Mouse (Mus musculus) liver, embryonic 12.5 days (tissue): ENCODE data around the gene Hist1h2bq. TPM values are rescaled to one million over a fixed set of nuclear protein-coding genes. Genes with fewer than 3 reads are reported as not detected.
A peak's percentile ranks its signal among the peaks of the same experiment; 100 is the strongest.
"Not testable (repeated sequence)": the region's sequence is repeated elsewhere in the genome, so short reads cannot be mapped to it uniquely, and the experiment has no call there.

Experiments
- ATAC-seq: fragments of 200-750 bp; cut with Nextera tagmentation; 2 replicates; pipeline ENCODE4 v1.8.0; 2017; ENCODE audit warnings: moderate number of reproducible peaks, mild to moderate bottlenecking, moderate library complexity
- H3K27ac ChIP-seq: fragments of 300-500 bp; sonication (generic); 2 replicates; pipeline ENCODE4 v1.5.1; 2016; ENCODE audit warnings: mild to moderate bottlenecking
- H3K27me3 ChIP-seq: fragments of 300-500 bp; sonication (generic); replicated peaks from 2 replicates; pipeline ENCODE4 v1.6.1; 2016; ENCODE audit warnings: mild to moderate bottlenecking, moderate library complexity
- H3K36me3 ChIP-seq: fragments of 300-500 bp; sonication (generic); 2 replicates; pipeline ENCODE4 v1.6.1; 2016; ENCODE audit warnings: mild to moderate bottlenecking, moderate library complexity
- H3K4me1 ChIP-seq: fragments of 300-500 bp; sonication (generic); 2 replicates; pipeline ENCODE4 v1.6.1; 2016
- H3K4me2 ChIP-seq: fragments of 300-500 bp; sonication (generic); 2 replicates; pipeline ENCODE4 v1.6.1; 2016; ENCODE audit warnings: mild to moderate bottlenecking, moderate library complexity
- H3K4me3 ChIP-seq: fragments of 300-500 bp; sonication (generic); 2 replicates; pipeline ENCODE4 v1.5.1; 2016; ENCODE audit warnings: mild to moderate bottlenecking, moderate library complexity
- H3K9ac ChIP-seq: fragments of 300-500 bp; sonication (generic); 2 replicates; pipeline ENCODE4 v1.6.1; 2016; ENCODE audit warnings: mild to moderate bottlenecking, moderate library complexity
- H3K9me3 ChIP-seq: fragments of 300-500 bp; sonication (generic); replicated peaks from 2 replicates; pipeline ENCODE4 v1.6.1; 2016; ENCODE audit warnings: mild to moderate bottlenecking, moderate library complexity
- WGBS: fragments of 180-500 bp; shearing (Covaris S2); methylation state at CpG from one replicate; pipeline ENCODE4 v1.1.7; 2016; ENCODE audit not compliant: insufficient replicate concordance; 5-methylcytosine and 5-hydroxymethylcytosine counted together
- polyA plus RNA-seq: library from polyadenylated mRNA; unstranded; fragments of >200 nt; fragmentation: Nextera tagmentation; extraction: Ambion mirVana; gene quantifications from 2 replicates; pipeline ENCODE4 v1.2.1, GENCODE M21; 2016

The Hist1h2bq gene
- polyA plus RNA-seq, result 24.4 and 26.2 TPM in 2 replicates

DNA sequence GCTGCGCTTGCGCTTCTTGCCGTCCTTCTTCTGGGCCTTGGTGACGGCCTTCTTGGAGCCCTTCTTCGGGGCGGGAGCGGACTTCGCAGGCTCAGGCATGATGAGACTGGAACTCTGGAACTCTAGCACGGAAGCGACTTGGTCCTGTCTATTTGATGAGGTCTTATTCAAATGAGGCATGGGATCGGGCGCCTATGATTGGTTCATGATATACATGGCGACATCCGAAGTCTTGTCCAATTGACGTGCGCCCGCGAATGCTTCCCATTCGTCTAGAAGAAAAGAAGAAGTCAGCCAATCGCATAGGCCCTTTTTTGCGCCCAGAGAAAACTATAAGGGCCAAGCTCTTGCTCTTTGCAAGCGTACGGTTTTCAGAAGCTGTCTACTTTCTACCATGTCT, at the start of gene Hist1h2bq, which contains the start of gene Hist1h2ao:
Gene Hist1h2bq (minus strand): TSS at position 125 of the 400 bp plus-strand sequence.
Gene Hist1h2ao (plus strand): TSS at position 393 of the 400 bp plus-strand sequence.
- H3K9me3 ChIP-seq, H3K4me1 ChIP-seq, H3K27ac ChIP-seq, H3K36me3 ChIP-seq, H3K4me3 ChIP-seq, H3K4me2 ChIP-seq, H3K9ac ChIP-seq, H3K27me3 ChIP-seq: not testable (repeated sequence)
- WGBS, result no CpG with 5 or more reads among the region's 23 CpGs
- ATAC-seq, result peak; percentile 89

DNA sequence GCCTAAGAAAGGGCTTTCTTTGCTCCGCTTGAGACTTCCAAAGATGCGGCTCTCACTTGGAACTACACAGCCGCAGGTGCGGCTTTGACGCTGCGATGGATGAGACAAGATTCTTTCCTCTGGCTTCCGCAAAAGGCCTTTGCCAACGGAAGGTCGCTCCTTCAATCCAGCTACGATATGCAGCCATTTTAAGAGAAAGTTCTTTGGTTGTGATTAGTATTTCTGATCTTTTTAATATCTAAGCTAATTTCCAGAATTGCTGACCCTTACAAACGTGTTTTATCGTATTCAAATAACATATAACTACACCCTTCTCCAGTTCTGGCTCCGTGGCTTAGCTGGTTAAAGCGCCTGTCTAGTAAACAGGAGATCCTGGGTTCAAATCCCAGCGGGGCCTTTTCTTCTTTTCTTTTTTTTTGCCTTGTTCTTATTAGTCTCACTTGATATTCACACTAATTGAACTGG, 45.7 kb upstream of the Hist1h2bq start:
- 0 out of 2 replicates have a peak overlapping the region, but pooled peaks have one; percentile 52 for H3K27ac ChIP-seq
- ATAC-seq, result peak; percentile 59
- WGBS, result under 1% methylated on average over 15 of the region's 15 CpGs

DNA sequence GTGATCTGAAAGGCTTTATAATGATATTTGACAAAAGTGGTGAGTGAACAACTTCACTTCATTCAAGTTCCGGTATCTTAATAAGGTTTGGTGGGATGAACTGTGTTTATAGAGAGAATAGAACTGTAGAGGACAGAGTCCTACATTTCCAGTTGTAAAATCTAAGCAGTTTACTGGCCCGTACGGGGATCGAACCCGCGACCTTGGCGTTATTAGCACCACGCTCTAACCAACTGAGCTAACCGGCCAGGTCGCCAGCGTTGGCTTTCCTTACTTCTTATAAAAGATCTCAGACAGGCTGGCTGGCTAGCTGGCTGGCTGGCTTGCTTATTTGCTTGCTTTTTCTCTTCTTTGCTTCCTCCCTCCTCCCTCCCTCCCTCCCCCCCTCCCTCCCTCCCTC, 45.1 kb upstream of the Hist1h2bq start:
- Histone ChIP-seq H3K27me3 (no peaks in the 10 kb centered on the region), H3K36me3 (no peaks in the 10 kb centered on the region), H3K4me2 (peak overlapping the region; percentile 69), H3K4me3 (peak overlapping the region; percentile 68), H3K4me1 (peaks cover 3% of the 10 kb centered on the region; the same call in 1 of the 2 replicates), H3K27ac (no peak overlapping the region), H3K9ac (peak overlapping the region; percentile 65), H3K9me3 (no peaks in the 10 kb centered on the region)
- peak; percentile 92 for ATAC-seq
- WGBS, result under 1% methylated on average over 11 of the region's 11 CpGs

More for the DNA sequence above, 45.7 kb upstream of the Hist1h2bq start:
- Histone ChIP-seq H3K4me3 (peak overlapping the region; percentile 68), H3K9ac (peak overlapping the region; percentile 65), H3K4me2 (peak overlapping the region; percentile 69), H3K36me3 (no peaks in the 10 kb centered on the region), H3K27me3 (no peaks in the 10 kb centered on the region), H3K9me3 (no peaks in the 10 kb centered on the region), H3K4me1 (peaks cover 3% of the 10 kb centered on the region; the same call in 1 of the 2 replicates)

DNA sequence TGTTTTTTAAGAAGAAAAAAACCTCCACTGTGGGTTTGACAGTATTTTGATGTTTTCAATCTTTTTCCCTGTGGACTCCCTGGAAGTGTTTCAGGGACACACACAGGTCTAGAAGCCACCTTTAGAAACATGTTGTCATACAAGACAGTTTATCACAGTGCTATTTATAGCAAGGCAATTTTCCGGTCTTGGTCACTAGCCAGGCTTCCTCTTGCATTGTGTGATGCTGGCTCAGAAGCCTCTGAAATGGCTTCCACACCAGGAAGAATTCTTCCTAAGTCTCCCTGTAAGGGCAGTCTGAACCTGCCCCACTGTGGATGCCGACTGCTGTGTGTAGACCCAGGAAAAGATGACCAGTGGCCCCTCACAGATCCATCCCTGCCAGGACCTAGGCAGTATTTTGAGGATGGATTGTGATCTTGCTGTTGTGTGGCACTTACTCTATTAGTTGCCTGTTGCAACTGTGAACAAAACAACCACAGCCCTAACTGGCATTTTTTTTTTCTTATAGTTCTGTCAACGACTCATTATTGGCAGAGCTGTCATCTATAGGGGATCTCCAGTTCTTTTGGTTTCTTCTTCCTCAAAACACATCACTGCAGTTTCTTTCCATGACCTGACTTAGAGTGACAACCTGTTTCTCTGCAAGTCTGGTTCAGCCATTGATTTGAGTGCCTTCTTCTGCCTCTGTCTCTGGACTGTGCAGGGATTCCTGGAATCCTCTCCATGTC, 42.4 kb upstream of the Hist1h2bq start:
- peaks cover 9% of the 10 kb centered on the region; the same call in 1 of the 2 replicates for H3K4me1 ChIP-seq
- no peaks in the 10 kb centered on the region for H3K36me3 ChIP-seq
- WGBS, result 22% methylated on average over 3 of the region's 3 CpGs
- no peak overlapping the region for H3K4me2 ChIP-seq
- ATAC-seq, result no peak
- H3K4me3 ChIP-seq, result no peak overlapping the region
- H3K27ac ChIP-seq, result no peak overlapping the region
- no peak overlapping the region for H3K9ac ChIP-seq
- no peaks in the 10 kb centered on the region for H3K9me3 ChIP-seq
- no peaks in the 10 kb centered on the region for H3K27me3 ChIP-seq

DNA sequence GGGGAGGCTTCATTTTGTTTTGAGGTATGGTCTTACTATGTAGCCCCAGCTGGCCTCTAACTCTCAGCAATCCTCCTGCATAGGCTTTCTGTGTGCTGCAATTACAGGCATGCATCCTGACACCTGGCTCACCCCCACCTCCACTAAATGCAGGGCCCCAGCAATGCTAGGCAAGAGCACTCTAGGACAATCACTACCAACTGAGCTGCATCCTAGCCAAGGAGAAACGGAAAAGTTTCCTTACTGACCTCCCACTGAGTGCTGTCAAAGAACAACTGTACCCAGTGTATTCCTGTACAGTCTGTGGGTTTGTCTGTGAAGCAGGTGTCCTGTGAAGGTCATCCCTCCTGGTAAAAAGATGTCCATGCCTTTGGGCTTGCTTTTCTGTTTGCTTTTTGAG, 40.7 kb upstream of the Hist1h2bq start:
- H3K9me3 ChIP-seq, H3K4me2 ChIP-seq, H3K9ac ChIP-seq, H3K4me1 ChIP-seq, H3K27ac ChIP-seq, H3K27me3 ChIP-seq, H3K36me3 ChIP-seq, ATAC-seq, H3K4me3 ChIP-seq: not testable (repeated sequence)
- 55% methylated on average over 1 of the region's 1 CpGs for WGBS

DNA sequence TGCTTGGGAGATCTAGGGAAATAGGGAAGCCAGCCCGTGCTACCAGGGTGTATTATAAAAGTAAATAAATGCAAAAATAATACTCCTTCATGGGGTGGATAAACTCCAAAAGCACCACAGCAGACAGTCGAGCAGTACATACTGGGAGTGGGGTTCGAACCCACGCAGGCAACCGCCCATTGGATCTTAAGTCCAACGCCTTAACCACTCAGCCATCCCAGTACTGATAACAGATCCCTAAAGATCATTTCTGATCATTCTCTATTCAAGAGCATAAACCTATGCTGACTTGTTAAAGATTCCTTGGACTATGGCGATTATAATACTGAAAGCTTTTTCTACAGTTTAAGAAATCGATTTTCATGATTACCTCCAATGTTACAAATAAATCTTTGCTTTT, 37.9 kb upstream of the Hist1h2bq start:
- 14% methylated on average over 8 of the region's 8 CpGs for whole genome bisulfite sequencing
- H3K4me2 ChIP-seq, result peak overlapping the region; percentile 41
- no peak overlapping the region for H3K27ac ChIP-seq
- H3K9me3 ChIP-seq, result no peaks in the 10 kb centered on the region
- peak overlapping the region; percentile 25 for H3K4me3 ChIP-seq
- H3K27me3 ChIP-seq, result no peaks in the 10 kb centered on the region
- H3K9ac ChIP-seq, result no peak overlapping the region
- H3K36me3 ChIP-seq, result no peaks in the 10 kb centered on the region
- ATAC-seq, result peak; percentile 69; the same call in 1 of the 2 replicates
- peaks cover 5% of the 10 kb centered on the region; the same call in 1 of the 2 replicates for H3K4me1 ChIP-seq

DNA sequence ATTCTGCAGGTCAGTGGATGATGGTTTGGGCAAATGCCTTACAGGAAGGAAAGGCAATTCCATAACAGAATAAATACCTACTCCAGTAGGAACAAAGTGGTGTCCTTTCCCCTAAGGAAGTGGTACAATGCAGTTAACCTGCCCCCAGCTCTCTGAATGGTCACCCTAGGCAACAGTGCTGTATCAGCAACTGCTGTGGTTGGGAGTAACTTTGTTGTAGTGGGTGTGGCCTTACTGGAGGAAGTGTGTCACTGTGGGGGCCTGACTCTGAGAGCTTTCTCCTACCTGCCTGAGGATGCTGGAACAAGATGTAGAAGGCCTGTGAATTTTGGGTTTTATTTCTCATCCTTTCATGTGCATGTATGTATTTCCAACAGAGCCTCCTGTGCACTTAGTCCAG, 36.4 kb upstream of the Hist1h2bq start:
- H3K9me3 ChIP-seq, H3K4me1 ChIP-seq, H3K27ac ChIP-seq, H3K27me3 ChIP-seq, H3K36me3 ChIP-seq, H3K4me2 ChIP-seq, H3K9ac ChIP-seq, H3K4me3 ChIP-seq: not testable (repeated sequence)
- ATAC-seq, result peak; percentile 74

DNA sequence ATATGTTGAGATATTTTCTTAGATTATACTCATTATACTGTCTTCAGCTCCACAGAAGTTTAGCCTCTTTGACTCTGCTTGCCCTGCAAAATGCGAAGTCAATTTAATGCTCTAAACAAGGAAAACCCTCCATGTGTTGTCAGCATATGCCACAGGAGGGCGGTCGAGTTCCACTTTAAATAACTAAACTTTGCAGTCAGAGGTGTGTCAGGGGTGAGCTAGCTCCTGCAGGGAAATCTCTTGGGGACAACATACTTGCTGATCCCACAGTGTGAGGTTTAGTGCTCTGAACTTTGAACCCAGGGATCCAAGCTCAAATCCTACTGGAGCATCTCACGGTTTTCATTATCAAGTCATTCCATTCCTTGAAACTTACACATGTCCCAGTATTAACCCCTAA, 30.5 kb upstream of the Hist1h2bq start:
- not testable (repeated sequence) for H3K4me2 ChIP-seq, H3K27ac ChIP-seq, H3K9me3 ChIP-seq, H3K36me3 ChIP-seq, H3K4me1 ChIP-seq, H3K9ac ChIP-seq, H3K4me3 ChIP-seq, H3K27me3 ChIP-seq
- no CpG with 5 or more reads among the region's 4 CpGs for WGBS
- peak; percentile 77; the same call in 1 of the 2 replicates for ATAC-seq

DNA sequence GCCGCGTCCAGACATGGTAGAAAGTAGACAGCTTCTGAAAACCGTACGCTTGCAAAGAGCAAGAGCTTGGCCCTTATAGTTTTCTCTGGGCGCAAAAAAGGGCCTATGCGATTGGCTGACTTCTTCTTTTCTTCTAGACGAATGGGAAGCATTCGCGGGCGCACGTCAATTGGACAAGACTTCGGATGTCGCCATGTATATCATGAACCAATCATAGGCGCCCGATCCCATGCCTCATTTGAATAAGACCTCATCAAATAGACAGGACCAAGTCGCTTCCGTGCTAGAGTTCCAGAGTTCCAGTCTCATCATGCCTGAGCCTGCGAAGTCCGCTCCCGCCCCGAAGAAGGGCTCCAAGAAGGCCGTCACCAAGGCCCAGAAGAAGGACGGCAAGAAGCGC, 23.5 kb upstream of the Hist1h2bq start, which contains the start of the genes Hist1h2ap and Hist1h2br:
Gene Hist1h2ap (minus strand): TSS at position 47 of the 400 bp plus-strand sequence.
Gene Hist1h2br (plus strand): TSS at position 283 of the 400 bp plus-strand sequence.
- H3K27ac ChIP-seq, H3K36me3 ChIP-seq, H3K9ac ChIP-seq, H3K27me3 ChIP-seq, H3K4me2 ChIP-seq, H3K4me3 ChIP-seq, H3K9me3 ChIP-seq: not testable (repeated sequence)
- no CpG with 5 or more reads among the region's 24 CpGs for WGBS
- peak; percentile 87 for ATAC-seq
- peaks cover 17% of the 10 kb centered on the region for H3K4me1 ChIP-seq

DNA sequence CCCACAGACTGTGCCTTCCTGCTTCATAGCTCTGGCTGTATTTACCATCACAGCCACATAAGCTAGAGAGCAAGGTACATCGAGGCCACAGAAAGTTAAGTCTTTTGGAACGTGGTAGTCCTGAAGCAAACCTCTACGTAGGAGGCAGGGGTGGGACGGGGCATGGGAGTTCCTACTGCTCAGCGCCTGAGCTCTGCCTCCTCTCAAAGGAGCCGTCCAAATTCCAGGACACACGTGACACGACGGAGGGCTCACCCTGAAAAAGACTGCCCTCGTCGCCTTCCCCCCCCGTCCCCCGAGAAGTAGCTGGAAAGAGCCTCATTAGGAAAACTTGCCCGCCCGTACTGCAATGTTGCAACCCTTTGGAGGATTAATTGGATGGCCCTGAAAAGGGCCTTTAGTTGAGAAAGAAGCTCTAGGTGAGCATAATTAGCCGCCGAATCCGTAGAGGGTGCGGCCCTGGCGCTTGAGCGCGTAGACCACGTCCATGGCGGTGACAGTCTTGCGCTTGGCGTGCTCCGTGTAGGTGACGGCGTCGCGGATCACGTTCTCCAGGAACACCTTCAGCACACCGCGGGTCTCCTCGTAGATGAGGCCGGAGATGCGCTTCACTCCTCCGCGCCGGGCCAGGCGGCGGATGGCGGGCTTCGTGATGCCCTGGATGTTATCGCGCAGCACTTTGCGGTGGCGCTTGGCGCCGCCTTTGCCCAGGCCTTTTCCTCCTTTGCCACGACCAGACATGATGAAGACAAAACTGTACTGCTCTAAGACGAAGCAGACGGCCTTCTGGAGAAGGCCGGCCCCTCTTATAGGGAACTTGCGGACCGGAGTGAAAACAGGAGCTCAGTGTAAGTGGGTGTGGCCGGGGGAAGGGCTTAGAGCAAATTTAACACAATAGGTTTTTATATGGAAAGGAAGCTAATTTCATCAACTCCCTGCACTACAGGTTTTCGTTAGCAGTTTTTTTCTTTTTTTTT, 21.7 kb upstream of the Hist1h2bq start, which contains the start of gene Hist1h4n:
Gene Hist1h4n (minus strand): TSS at position 779 of the 977 bp plus-strand sequence.
- peak within 1 kb of the TSS; percentile 84 for H3K27ac ChIP-seq
- not testable (repeated sequence) for H3K27me3 ChIP-seq, H3K36me3 ChIP-seq, H3K9me3 ChIP-seq
- H3K4me3 ChIP-seq, result peak within 1 kb of the TSS; percentile 22; the same call in 1 of the 2 replicates
- peak; percentile 70 for ATAC-seq
- H3K4me2 ChIP-seq, result peak within 1 kb of the TSS; percentile 49
- H3K9ac ChIP-seq, result peak within 1 kb of the TSS; percentile 56; the same call in 1 of the 2 replicates
- peaks cover 18% of the 10 kb centered on the region for H3K4me1 ChIP-seq
- 2% methylated on average over 29 of the region's 58 CpGs for WGBS

DNA sequence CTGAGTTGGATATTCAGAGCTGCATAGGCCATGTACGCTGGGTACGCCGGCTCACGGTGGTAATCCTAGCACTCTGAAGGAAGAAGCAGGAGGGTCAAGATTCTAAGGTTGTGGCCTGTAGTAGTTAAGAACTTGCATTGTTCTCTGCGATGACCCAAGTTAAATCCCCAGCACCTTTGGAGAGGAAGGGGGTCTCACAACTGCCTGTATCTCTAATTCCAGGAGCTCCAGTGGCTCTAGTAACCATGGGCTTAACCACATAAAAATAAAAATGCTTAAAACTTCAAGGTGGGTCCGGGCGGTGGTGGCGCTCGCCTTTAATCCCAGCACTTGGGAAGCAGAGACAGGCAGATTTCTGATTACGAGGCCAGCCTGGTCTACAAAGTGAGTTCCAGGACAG, 20.3 kb upstream of the Hist1h2bq start:
- peak overlapping the region; percentile 38 for H3K4me3 ChIP-seq
- H3K27ac ChIP-seq, result peak overlapping the region; percentile 82
- no peaks in the 10 kb centered on the region for H3K27me3 ChIP-seq
- 74% methylated on average over 10 of the region's 10 CpGs for whole genome bisulfite sequencing
- H3K4me1 ChIP-seq, result peaks cover 18% of the 10 kb centered on the region
- H3K4me2 ChIP-seq, result peak overlapping the region; percentile 60
- peaks cover 5% of the 10 kb centered on the region for H3K36me3 ChIP-seq
- no peak for ATAC-seq
- H3K9me3 ChIP-seq, result no peaks in the 10 kb centered on the region
- peak overlapping the region; percentile 63 for H3K9ac ChIP-seq
